Mouse (Mus musculus) monocyte, adult 5-6 weeks (primary cell): ENCODE results near the gene Chd9. TPM values are rescaled to one million over a fixed set of nuclear protein-coding genes. Genes with fewer than 3 reads are reported as not detected.

Experiments
- ATAC-seq: fragments of 153-309, 156-312 bp; replicated peaks from 2 replicates; pipeline ENCODE4 v1.8.0; 2017; ENCODE audit warnings: mild to moderate bottlenecking; ENCODE audit not compliant: low TSS enrichment, insufficient number of reproducible peaks, severe bottlenecking, poor library complexity, low FRiP score
- total RNA-seq: library from RNA; stranded (forward); fragments of 200-1000, 200-491, 200-594 nt; gene quantifications from 3 replicates; pipeline ENCODE4 v1.2.3, GENCODE M21; 2017

Chd9 gene
- total RNA-seq, 1 experiment from 2014 or later: 73.0 TPM

- no peak for ATAC-seq
Measured at GRCm38 (mm10) chr8:90939867-90940266, 111.7 kb downstream of the Chd9 start.

DNA sequence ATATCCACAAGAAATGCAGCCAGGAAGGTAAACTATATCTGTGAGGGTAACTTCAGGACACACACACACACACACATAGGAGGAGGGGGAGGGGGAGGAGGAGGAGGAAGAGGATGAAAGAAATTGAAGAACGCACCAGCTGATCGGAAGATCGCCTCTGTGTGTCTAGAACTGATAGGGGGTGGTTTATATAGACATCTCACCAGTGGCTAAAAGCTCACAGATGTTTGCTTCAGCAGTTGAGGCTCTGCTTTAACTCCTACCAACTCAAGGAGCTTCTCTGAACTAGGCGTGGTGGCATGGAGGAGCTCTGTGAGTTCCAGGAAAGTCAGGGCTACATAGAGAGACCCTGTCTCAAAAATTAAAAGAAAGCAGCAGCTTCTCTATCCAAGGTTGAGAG lies 115.6 kb downstream of the Chd9 start:
- no peak for ATAC-seq

DNA sequence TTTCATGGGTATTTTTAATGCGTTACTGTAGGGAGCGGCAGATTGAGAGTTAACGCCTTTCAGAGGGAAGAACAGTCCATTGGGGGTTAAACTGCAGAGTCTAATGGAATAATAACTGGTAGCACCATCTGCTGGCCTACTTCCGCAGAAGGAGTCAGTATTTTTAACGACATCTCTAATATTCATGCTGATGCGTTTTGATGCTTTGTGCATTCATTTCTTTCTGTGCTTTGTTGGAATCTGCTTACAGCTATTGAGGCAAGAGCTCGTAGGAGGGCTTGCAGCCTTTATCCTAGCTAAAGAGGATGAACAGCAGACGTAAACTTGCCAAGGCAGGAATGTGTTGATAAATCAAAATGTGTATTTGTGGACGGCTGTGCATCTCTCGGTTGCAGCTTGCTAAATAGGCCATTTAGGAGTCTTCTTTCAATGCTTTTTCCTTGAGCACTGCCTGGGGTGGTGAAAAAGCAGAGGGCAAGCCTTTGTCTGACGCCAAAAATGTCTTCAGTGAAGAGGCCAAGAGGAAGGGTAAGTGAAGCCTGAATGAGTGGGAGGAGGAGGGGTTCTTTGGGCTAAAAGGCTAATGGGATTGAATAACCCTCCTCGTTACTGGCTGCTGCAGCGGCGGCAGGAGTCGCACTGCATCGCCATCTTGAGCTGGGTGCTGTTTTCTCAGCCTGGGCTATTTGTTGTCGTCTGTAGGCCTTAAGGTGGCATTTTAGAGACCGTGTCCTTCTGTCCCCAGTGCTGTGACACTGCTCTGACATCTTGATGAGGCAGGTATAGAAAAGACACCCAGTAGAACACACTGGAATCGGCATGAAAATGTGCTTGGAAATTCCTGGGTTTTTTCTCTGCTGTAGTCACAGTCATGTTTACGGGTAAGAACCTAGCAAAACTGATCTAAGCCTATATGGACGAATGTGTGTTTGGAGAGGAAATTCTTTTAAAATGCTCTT lies 126.9 kb downstream of the Chd9 start:
- ATAC-seq: peak; percentile 94

DNA sequence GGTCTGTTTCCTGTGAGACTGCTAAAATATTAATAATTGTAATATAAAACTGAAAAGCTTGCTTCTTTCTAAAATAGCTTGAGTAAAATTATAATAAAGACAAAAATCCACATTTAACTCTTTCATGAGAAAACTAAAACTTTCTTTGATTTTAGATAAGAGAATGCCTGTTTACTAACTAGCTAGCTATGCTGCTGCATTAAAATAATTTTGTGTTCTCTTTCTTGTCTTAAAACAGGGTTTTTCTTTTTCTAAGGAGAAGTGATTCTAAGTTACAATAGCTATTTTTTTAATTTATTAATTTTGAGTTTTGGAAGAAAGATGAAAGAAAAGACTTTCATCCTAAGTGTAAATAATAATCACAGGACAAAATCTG lies 127.6 kb downstream of the Chd9 start:
- ATAC-seq: no peak

DNA sequence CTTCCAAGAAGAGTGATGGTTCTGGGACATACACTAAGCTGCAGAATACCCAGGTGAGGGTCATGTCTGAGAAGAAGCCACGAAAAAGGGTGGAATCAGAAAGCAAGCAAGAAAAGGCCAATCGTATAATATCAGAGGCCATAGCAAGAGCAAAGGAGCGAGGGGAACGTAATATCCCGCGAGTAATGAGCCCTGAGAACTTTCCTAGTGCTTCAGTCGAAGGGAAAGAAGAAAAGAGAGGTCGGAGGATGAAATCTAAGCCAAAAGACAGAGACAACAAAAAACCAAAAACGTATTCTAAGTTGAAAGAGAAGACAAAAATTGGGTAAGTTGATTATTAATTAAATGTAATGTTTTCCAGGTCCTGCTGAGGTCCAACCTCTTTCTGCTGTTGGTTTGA lies 128.2 kb downstream of the Chd9 start:
- no peak for ATAC-seq

DNA sequence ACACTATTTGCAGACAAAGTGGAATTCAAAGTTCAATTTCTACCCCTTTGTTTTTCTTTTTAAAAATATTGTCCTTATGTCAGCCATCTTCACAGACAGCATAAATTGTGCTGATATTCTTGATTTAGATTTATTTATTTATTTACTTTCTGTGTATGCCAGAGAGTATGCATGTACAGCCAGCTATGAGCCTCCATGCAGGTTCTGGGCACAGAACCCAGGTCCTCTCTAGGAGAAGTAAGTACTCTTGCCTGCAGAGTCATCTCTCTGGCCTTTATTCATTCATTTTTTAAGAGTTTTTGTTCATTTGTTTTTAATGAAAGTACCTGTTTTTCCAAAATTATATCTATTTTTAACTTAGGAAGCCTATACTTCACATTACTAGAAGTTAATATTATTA lies 129.6 kb downstream of the Chd9 start:
- ATAC-seq: no peak

- no peak for ATAC-seq
Measured at GRCm38 (mm10) chr8:90959721-90960120, 131.6 kb downstream of the Chd9 start.

DNA sequence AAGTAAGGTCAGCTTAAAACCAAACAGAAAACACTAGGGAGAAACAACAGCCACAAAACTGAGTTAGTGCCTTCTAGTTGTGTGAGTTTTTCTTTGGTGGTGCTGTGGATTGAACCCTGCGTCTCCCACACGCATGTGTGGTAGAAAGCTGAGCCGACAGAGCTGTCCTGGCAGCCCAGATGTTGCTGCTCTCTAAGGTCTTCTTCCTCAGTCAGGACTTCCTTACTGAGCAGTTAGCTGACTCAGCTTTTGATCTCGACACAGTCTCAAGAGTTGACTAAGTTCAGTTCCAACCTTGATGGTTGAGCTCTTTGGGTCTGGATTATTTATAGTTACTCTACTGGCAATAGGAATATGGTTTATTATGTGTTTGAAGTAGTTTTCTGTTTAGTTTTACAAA lies 133.5 kb downstream of the Chd9 start:
- ATAC-seq: peak; percentile 57

- no peak for ATAC-seq
Measured at GRCm38 (mm10) chr8:90964044-90964443, 135.9 kb downstream of the Chd9 start.

DNA sequence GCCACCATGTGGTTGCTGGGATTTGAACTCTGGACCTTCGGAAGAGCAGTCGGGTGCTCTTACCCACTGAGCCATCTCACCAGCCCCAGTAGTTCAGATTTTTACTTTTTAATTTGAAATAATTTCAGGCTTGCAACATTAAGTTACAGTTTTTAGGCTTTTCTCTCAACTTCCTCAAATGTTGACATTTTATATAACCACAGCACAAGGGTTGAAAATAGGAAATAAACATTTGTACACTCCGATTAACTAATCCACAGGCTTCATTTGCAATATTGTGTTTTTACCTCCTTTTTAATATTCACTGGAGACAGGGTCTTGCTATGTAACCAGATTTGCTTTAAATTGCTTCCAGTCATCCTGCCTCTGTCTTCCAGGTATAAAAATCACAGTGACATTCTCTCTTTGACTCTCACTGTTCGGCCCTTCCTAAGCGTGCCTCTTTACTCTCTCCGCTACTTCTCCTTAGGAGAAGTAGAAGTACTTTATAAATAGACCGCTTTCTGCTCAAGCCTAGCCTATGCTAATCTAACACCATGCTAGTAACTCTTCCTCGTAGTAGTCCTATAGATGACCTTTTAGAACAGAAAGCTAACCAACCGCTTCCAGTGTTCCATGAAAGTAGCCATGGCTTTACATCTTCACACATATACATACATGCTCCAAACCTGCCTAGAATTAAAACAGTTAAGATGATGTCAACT lies 137.5 kb downstream of the Chd9 start:
- peak; percentile 90 for ATAC-seq

- ATAC-seq: no peak
Measured at GRCm38 (mm10) chr8:90968307-90968706, 140.2 kb downstream of the Chd9 start.

DNA sequence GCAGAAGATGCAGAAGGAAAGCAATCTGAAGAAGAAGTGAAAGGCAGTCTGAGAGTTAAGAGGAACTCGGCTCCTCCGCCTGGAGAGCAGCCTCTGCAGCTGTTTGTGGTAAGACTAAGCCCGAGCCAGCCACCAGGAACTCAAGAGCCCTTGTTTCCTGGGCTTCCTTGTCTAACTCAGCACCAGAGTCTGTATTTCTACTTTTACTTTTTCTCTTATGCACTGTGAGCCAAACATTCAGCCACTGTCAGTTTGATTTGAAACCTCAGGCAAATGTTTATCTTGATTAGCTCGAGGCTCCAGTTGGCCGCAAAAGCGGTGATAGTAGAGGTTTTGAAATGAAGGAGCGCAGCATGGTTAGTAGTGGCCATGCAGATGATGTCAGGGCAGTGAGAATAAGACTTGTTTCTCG lies 148.8 kb downstream of the Chd9 start:
- peak; percentile 82 for ATAC-seq

DNA sequence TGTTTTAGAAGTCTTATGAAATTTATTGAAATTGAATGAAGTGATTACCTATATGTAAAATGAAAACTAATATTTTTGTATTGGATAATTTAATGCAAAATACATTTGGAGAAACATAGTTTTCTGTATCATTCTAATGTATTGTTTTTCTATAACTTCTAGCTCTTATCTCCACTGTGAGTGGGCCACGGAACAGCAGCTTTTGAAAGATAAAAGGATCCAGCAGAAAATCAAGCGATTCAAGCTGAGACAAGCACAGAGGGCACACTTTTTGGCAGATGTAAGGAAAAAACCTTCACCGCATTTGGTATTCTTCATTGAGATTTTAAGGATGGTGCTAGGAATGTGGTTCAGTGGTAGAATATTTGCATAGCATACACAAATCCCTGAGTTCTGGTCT lies 150.6 kb downstream of the Chd9 start:
- no peak for ATAC-seq

DNA sequence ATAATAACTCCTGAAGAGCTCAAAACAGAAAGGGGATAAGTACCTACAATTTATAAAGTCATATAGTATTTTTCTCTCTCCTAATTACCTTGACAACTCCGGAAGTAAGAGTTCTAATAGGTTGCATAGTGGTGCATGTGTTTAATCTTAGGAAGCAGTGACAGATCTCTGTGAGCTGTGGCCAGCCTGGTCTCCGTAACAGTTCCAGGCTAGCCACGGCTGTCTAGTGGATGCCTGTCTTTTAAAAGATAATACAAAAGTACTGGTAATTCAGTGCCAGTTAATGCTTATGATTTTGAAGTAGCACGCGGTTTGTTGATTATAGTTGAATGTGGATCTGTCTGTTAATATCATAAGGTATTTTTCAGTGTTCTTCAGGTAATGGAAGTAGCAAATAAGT lies 151.1 kb downstream of the Chd9 start:
- no peak for ATAC-seq

GRCm38 (mm10) chr8:90982087-90982486 lies 153.9 kb downstream of the Chd9 start:
- ATAC-seq: no peak

- peak; percentile 64; the same call in 1 of the 2 replicates for ATAC-seq
Measured at GRCm38 (mm10) chr8:91019726-91020125, 191.6 kb downstream of the Chd9 start.

DNA sequence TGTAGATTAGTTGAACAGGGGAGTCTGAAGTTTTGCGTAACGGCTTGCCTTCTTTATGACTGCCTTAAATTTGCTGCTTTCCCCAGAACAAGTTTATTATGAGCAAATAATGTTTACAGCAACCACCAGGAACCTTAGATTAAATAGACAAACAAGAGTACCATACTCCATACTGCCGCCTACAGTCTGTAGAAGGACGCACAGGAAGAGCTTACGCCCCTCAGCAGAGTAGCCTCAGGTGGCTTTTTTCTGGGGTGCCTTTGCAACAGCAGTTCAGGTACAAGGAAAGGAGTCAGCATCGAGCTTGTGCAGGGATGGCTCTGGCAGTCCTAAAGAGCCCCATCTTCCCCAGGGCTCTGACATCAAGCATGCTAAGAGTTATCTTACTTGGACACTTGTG lies 206.3 kb downstream of the Chd9 start:
- no peak for ATAC-seq

DNA sequence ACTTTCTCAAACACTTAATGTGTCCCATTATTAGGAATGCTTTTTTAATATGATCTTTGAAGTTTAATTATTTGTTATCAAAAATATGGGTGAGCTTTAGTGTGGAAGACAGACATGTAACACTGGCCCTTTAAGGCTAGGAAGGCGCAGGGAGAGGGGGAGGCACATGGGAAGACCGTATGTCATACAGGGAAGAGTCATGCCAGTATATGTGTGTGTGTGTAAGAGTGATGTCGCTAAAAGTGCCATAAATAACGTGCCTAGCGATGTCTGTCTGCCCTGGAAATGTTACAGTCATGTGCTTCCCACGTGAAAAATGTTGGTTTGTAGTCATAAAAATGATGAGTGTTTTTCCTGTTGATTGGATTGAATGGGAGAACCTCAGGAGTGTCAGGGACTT lies 208.8 kb downstream of the Chd9 start:
- ATAC-seq: no peak

- ATAC-seq: no peak
Measured at GRCm38 (mm10) chr8:91038637-91039036, 210.5 kb downstream of the Chd9 start.

DNA sequence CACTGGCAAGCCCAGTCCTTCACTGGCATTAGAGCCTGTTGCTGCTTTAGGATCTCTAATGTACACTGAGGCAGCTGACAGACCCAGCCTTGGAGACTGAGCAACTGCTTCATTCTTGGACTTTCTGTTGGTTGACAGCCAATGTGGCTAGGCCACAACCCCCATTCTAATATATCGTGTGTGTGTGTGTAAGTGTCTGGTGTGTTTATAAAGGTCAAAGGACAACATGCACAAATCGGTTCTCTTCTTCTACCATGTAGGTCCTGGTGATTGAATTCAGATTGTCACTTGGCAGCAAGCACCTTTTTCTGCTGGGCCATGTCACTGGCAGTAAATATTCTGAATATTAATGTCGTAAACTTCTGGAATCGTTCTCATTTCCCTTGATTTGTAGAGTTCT lies 218.2 kb downstream of the Chd9 start:
- no peak for ATAC-seq
